Mouse (Mus musculus): ENCODE measurements around the gene Kcnk13. TPM values are rescaled to one million over a fixed set of nuclear protein-coding genes. Genes with fewer than 3 reads are reported as not detected.

The Kcnk13 gene
- 0.84 and 0.94 TPM in 2 replicates for polyA plus RNA-seq (2015; fragmentation: Nextera tagmentation; extraction: Ambion mirVana)

DNA sequence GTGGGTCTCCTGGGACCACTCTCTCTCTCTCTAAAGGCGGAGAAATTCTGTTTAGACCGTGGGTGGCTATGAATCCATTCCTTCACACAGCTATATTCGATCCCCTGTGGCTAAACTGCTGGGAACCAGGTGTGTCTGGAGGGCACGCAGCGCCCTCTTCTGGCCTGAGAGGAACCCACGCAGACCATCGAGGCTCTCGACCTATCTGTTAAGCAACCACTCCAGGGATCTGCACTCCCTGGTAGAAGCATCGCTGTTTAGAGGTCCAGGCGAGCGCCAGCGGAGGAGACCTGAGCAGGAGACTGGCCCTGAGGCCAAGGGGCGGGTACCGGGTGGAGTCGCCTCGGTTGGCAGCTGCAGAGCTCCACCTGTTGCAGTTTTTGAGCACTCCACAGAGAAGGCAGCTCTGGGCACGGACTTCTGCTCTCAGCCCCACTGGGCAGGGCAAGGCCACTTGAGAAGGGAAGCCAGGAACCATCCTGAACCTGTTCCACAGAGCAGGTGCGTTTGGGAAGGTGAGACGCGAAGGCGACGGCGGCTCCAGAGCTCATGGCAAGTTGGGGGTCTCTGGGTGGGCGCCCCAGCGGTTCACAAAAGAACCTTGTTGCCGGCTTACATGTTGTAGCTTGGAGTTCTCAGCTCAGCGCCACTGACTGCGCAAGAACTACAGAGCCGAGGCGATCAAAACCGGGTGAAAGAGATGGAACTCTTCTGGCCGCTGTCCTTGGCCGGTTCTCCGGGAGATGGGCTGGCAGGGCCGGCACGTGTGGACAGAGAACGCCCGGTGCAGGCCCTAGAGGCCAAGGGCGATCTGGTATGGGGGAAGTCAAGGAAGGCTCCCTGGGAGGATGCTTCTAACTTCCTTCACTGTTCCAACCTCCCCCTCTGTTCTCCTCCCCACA is at the start of gene Kcnk13:
Kcnk13 (plus strand) TSS at position 199 of the 902 bp plus-strand sequence.
- Histone ChIP-seq H3K4me3 (peak within 1 kb of the TSS; percentile 48), H3K9ac (peak within 1 kb of the TSS; percentile 61), H3K9me3 (no peaks in the 10 kb centered on the region), H3K4me1 (peaks cover 33% of the 10 kb centered on the region), H3K27ac (no peak within 1 kb of the TSS), H3K36me3 (no peaks in the 10 kb centered on the region), H3K4me2 (peak within 1 kb of the TSS; percentile 80), H3K27me3 (peaks cover 86% of the 10 kb centered on the region)
- WGBS: under 1% methylated on average over 39 of the region's 39 CpGs
- 0 out of 2 replicates have a peak, but pooled peaks have one; percentile 32 for ATAC-seq (ENCODE audit: insufficient number of reproducible peaks, insufficient read depth, low FRiP score, low TSS enrichment, low read depth)

DNA sequence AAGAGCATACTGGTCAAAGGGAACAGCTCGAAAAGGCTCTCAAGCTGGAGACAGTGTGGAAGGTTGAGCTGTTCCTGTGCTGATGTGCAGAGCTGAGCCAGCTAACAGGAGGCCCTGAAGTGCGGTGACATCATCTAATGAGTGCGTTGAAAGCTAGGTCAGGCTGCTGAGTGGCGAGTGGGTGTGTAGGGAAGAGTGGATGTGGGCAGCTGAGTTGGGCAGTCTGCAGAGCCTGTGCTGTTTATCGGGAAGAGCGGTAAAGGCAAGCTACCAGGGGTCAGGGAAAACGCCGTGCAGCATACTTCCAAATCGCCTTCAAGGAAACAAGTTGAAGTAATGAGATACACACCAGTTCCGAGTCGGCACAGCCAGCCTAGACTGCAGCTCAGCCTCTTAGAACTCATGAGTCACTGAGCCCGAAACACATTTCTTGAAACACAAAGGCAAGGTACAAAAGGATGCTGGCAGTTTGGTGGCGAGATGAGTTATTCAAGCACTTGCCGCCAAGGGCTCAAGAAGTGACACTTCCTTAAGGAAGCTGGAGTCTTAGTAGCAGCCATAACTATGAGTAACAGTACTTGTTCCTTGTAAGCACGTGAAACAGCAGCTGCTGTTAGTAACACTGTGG is 46.4 kb upstream of the Kcnk13 start:
- ATAC-seq (ENCODE audit: insufficient number of reproducible peaks, insufficient read depth, low FRiP score, low TSS enrichment, low read depth): no peak
- 90% methylated on average over 15 of the region's 15 CpGs for WGBS
- Histone ChIP-seq H3K27ac (no peak overlapping the region), H3K9me3 (no peaks in the 10 kb centered on the region), H3K4me1 (0 out of 2 replicates have a peak, but pooled peaks cover 1% of the 10 kb centered on the region), H3K9ac (no peak overlapping the region), H3K27me3 (no peaks in the 10 kb centered on the region), H3K4me2 (no peak overlapping the region), H3K4me3 (no peak overlapping the region), H3K36me3 (peaks cover 62% of the 10 kb centered on the region)

DNA sequence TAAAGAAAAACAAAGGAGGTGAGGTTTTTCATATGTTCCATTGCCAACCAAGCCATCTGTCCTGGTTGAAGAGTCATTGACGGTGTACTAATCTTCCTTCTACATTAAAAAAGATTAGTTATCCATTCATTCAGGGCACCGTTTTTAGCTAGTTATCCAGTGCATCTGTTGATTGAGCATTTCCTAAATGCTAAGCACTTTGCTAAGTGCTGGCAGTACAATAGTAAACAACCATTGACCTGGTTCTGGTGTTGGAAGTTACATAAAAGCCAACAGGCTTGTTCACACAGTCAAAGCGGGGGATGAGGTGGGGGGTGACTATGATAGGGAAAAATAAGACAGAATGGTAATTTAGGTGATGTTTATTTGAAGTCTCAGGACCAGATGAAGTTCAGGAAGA is 44.7 kb upstream of the Kcnk13 start:
- 85% methylated on average over 3 of the region's 3 CpGs for WGBS
- Histone ChIP-seq H3K9ac (no peak overlapping the region), H3K4me3 (no peak overlapping the region), H3K27ac (no peak overlapping the region), H3K4me2 (no peak overlapping the region), H3K27me3 (no peaks in the 10 kb centered on the region), H3K36me3 (peaks cover 63% of the 10 kb centered on the region), H3K9me3 (no peaks in the 10 kb centered on the region), H3K4me1 (0 out of 2 replicates have a peak, but pooled peaks cover 3% of the 10 kb centered on the region)
- no peak for ATAC-seq (ENCODE audit: insufficient number of reproducible peaks, insufficient read depth, low FRiP score, low TSS enrichment, low read depth)

DNA sequence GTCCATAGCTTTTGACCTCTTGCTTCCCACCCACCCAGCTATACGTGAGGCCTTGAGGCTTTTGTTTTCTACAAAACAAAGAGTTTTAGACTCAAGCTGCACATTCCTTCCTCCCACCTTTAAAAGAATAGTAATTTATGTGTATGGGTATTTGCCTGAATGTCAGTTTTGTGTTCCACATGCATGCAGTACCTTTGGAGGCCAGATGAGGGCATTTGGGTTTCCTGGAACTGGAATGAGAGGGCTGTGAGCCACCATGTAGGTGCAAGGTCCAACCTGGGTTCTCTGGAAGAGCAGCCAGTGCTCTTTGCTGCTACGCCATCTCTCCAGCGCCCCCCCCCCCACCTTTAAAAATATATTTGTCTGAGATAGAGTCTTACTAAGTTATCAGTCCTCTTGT is 43.3 kb upstream of the Kcnk13 start:
- 85% methylated on average over 3 of the region's 3 CpGs for WGBS
- no peaks in the 10 kb centered on the region for H3K27me3 ChIP-seq
- no peaks in the 10 kb centered on the region for H3K9me3 ChIP-seq
- H3K27ac ChIP-seq: no peak overlapping the region
- H3K4me2 ChIP-seq: no peak overlapping the region
- peaks cover 63% of the 10 kb centered on the region for H3K36me3 ChIP-seq
- ATAC-seq (ENCODE audit: insufficient number of reproducible peaks, insufficient read depth, low FRiP score, low TSS enrichment, low read depth): no peak
- no peak overlapping the region for H3K9ac ChIP-seq
- no peak overlapping the region for H3K4me3 ChIP-seq
- H3K4me1 ChIP-seq: 0 out of 2 replicates have a peak, but pooled peaks cover 3% of the 10 kb centered on the region

DNA sequence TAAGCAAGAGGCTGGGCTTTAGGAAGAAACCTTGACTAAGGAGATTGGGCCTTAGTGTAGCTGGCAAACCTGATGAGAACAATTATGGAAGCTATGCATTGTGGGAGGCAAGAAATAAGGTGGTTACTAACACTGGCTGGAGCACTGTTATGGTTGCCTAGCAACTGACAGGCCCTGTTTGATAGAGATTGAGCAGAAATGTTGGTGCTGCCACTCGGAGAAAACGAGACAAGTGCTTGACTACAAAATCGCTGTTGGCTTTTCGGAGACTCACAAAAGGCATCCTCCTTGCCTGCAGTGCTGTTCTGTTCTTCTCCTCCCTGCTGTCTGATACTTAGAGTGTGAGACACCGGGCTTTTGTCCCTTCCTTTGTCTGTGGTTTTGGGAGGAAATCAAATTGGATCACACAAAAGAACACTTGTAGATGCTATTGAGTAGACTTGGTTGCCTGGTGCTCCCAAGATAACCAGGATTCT is 41.1 kb upstream of the Kcnk13 start:
- no peak overlapping the region for H3K9ac ChIP-seq
- H3K27me3 ChIP-seq: no peaks in the 10 kb centered on the region
- peaks cover 70% of the 10 kb centered on the region for H3K36me3 ChIP-seq
- no peak overlapping the region for H3K4me2 ChIP-seq
- 0 out of 2 replicates have a peak, but pooled peaks cover 3% of the 10 kb centered on the region for H3K4me1 ChIP-seq
- H3K9me3 ChIP-seq: no peaks in the 10 kb centered on the region
- H3K27ac ChIP-seq: no peak overlapping the region
- 49% methylated on average over 5 of the region's 5 CpGs for WGBS
- no peak for ATAC-seq (ENCODE audit: insufficient number of reproducible peaks, insufficient read depth, low FRiP score, low TSS enrichment, low read depth)
- no peak overlapping the region for H3K4me3 ChIP-seq

DNA sequence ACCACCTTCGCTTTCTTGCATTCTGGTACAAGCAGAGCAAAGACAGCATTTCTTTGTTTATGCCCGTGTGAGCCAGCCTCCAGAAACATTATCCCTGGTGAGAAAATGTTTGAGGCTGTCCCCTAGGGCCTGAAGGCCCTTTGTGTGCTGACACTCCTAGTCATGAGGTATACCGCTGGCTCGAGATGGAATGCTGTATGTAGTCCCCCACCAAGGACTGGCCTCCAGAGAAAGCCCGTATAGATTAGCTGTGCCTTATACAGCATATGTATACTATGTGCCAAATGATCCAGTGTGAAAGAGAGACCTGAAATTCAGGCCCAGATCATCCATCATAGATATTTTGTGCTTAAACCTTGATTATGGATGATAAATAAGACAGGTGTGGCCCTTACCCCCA is 40.6 kb upstream of the Kcnk13 start:
- H3K27ac ChIP-seq: no peak overlapping the region
- no peak for ATAC-seq (ENCODE audit: insufficient number of reproducible peaks, insufficient read depth, low FRiP score, low TSS enrichment, low read depth)
- H3K9ac ChIP-seq: no peak overlapping the region
- 0 out of 2 replicates have a peak, but pooled peaks cover 3% of the 10 kb centered on the region for H3K4me1 ChIP-seq
- H3K27me3 ChIP-seq: no peaks in the 10 kb centered on the region
- 59% methylated on average over 5 of the region's 5 CpGs for WGBS
- H3K4me3 ChIP-seq: no peak overlapping the region
- peaks cover 65% of the 10 kb centered on the region for H3K36me3 ChIP-seq
- H3K4me2 ChIP-seq: no peak overlapping the region
- no peaks in the 10 kb centered on the region for H3K9me3 ChIP-seq

DNA sequence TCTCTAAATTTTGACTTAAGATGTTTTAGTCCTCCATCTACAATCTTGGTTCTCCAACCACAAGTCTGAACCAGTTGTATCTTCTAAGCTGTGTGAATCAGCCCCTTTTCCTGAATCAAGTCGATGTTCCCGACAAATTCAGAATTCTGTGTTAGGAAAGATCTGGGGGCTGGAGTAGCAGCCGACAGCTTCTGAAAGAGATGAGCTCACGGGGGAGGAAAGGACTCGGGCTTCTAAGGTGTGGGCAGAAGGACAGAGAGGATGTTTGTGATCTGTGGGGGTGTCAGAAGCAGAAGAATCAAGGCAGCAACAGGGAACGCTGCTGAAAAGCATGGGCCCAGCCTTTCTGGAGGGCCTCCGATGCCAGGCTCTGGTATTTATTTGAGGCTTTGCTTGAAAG is 36.0 kb upstream of the Kcnk13 start:
- H3K27ac ChIP-seq: no peak overlapping the region
- no peaks in the 10 kb centered on the region for H3K4me1 ChIP-seq
- no peak overlapping the region for H3K9ac ChIP-seq
- no peaks in the 10 kb centered on the region for H3K27me3 ChIP-seq
- H3K4me3 ChIP-seq: no peak overlapping the region
- 88% methylated on average over 7 of the region's 7 CpGs for WGBS
- no peak for ATAC-seq (ENCODE audit: insufficient number of reproducible peaks, insufficient read depth, low FRiP score, low TSS enrichment, low read depth)
- peaks cover 57% of the 10 kb centered on the region for H3K36me3 ChIP-seq
- H3K9me3 ChIP-seq: no peaks in the 10 kb centered on the region
- no peak overlapping the region for H3K4me2 ChIP-seq

DNA sequence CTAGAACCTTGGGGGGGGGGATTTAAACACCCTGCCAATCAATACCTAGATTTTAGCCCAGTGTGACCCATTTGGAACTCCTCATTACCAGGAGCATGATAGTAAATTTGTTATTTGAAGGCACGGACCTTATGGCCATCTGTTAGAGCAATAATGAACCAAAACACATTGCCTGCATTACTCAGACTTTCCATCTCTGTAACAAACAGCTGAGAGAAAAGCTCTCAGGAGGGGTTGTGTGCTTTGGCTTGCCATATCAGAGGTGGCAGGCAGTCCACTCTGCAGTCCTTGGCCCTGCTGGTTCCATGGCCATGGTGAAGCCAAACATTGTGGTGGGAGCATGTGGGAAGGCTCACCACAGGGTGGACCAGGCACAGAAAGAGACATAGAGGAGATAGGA is 35.1 kb upstream of the Kcnk13 start:
- Histone ChIP-seq H3K36me3 (peaks cover 56% of the 10 kb centered on the region), H3K4me1 (no peaks in the 10 kb centered on the region), H3K4me3 (no peak overlapping the region), H3K4me2 (no peak overlapping the region), H3K9me3 (no peaks in the 10 kb centered on the region), H3K27ac (no peak overlapping the region), H3K9ac (no peak overlapping the region), H3K27me3 (no peaks in the 10 kb centered on the region)
- no peak for ATAC-seq (ENCODE audit: insufficient number of reproducible peaks, insufficient read depth, low FRiP score, low TSS enrichment, low read depth)
- WGBS: 77% methylated on average over 1 of the region's 1 CpGs

DNA sequence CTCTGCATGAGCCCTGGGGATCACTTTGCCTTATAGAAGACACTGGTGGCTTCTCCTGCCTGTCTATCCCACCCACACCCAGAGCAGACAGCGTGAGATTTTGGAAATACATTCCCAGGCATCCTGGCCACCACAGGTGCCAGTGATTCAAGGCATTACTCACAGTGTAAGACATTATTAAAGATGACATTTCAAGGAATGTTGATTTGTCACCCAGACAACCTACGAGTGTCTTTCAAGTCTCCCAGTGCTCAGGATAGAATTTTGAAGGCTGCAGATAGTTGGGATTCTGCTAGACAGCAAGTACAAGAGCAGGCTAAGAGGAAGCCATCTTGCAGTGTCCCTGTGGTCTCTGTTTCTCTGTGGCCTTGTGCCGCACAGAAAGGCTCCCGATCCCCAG is 32.1 kb upstream of the Kcnk13 start:
- Histone ChIP-seq H3K4me2 (no peak overlapping the region), H3K9me3 (no peaks in the 10 kb centered on the region), H3K27ac (no peak overlapping the region), H3K36me3 (peaks cover 61% of the 10 kb centered on the region), H3K9ac (no peak overlapping the region), H3K27me3 (no peaks in the 10 kb centered on the region), H3K4me1 (no peaks in the 10 kb centered on the region), H3K4me3 (no peak overlapping the region)
- ATAC-seq (ENCODE audit: insufficient number of reproducible peaks, insufficient read depth, low FRiP score, low TSS enrichment, low read depth): no peak
- WGBS: 84% methylated on average over 4 of the region's 4 CpGs

DNA sequence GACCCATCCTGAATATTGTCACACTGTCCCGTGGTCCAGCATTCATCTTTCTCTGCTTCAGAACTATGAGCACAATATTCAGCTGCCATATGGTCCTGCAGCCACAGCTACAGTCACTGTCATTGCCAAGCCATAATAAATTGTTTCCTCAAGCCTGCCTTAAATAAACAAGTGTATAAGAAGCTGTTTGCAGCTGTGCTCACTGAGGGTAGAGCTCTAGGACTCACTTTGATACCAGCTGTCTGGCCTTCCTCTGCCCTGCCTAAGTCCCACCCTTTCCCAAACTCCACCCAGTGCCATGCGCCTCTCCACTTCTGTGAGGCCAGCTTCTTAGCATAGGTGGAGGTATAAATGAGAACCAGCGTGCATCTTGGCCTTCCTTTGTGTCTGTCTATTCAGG is 30.7 kb upstream of the Kcnk13 start:
- H3K27me3 ChIP-seq: no peaks in the 10 kb centered on the region
- peaks cover 63% of the 10 kb centered on the region for H3K36me3 ChIP-seq
- 95% methylated on average over 3 of the region's 3 CpGs for WGBS
- H3K9me3 ChIP-seq: no peaks in the 10 kb centered on the region
- H3K4me3 ChIP-seq: no peak overlapping the region
- H3K4me2 ChIP-seq: no peak overlapping the region
- no peaks in the 10 kb centered on the region for H3K4me1 ChIP-seq
- H3K27ac ChIP-seq: no peak overlapping the region
- no peak overlapping the region for H3K9ac ChIP-seq
- no peak for ATAC-seq (ENCODE audit: insufficient number of reproducible peaks, insufficient read depth, low FRiP score, low TSS enrichment, low read depth)

DNA sequence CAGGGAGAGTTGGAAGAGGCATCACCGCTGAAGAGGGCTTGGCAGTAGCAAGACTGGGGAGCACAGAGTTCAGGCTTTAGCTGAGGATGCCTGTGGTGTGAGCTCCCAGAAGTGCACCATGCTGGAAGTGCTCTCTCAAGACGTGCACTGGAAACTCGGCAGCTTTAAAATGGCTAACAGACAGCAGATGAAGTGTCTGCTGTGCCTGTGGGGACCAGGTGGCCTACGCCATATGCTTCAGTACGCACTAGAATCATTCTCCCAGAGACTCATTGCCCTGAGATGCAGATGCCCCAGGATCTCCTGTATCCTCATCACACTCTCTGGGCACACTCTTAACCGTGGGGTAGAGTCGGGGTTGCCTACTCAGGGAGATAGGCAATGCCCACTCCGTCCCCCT is 28.9 kb upstream of the Kcnk13 start:
- Histone ChIP-seq H3K4me3 (no peak overlapping the region), H3K27me3 (no peaks in the 10 kb centered on the region), H3K36me3 (peaks cover 75% of the 10 kb centered on the region), H3K4me2 (no peak overlapping the region), H3K27ac (no peak overlapping the region), H3K9ac (no peak overlapping the region), H3K4me1 (no peaks in the 10 kb centered on the region), H3K9me3 (no peaks in the 10 kb centered on the region)
- no peak for ATAC-seq (ENCODE audit: insufficient number of reproducible peaks, insufficient read depth, low FRiP score, low TSS enrichment, low read depth)
- 91% methylated on average over 8 of the region's 8 CpGs for WGBS

DNA sequence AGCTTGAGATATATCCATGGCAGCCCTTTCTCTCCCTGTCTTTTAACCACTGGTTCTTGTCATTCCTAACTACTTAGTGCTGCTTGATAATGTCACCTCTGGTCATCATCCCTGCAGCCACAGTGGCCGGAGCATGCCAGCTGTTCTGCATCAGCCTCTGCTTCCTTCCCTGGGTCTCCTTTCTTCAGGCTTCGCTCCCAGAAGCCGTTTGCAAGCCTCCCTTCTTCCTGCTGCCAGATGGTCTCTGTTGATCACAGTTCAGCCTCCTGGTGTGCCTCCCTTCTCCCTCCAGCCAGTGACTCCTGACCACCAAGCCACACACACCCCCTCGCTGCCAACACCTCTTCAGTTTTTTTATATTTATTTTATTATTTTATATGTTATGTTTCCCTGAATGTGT is 25.8 kb upstream of the Kcnk13 start:
- no peaks in the 10 kb centered on the region for H3K9me3 ChIP-seq
- WGBS: 60% methylated on average over 4 of the region's 4 CpGs

More for the DNA sequence above, 25.8 kb upstream of the Kcnk13 start:
- Histone ChIP-seq H3K4me3 (no peak overlapping the region), H3K36me3 (peaks cover 83% of the 10 kb centered on the region), H3K4me2 (no peak overlapping the region), H3K27me3 (no peaks in the 10 kb centered on the region), H3K4me1 (no peaks in the 10 kb centered on the region), H3K27ac (no peak overlapping the region), H3K9ac (no peak overlapping the region)
- ATAC-seq (ENCODE audit: insufficient number of reproducible peaks, insufficient read depth, low FRiP score, low TSS enrichment, low read depth): no peak
